Mouse (Mus musculus): Measurements from ENCODE around the gene Mvb12b.

Mvb12b gene

GRCm38 (mm10) chr2:33683095-33683494 is 204.7 kb downstream of the Mvb12b start:
- DNase-seq, result no peak

GRCm38 (mm10) chr2:33682219-33682618 is 205.5 kb downstream of the Mvb12b start:
- peak; percentile 83 to 90 for DNase-seq
